Mouse (Mus musculus): ENCODE measurements around the gene Nfib. TPM values are rescaled to one million over a fixed set of nuclear protein-coding genes. Genes with fewer than 3 reads are reported as not detected.
A peak's percentile ranks its signal among the peaks of the same experiment; 100 is the strongest.

The Nfib gene
- polyA plus RNA-seq, 1 experiment from 2014 or later: 113 TPM

- H3K36me3 ChIP-seq: no peaks in the 10 kb centered on the region
- H3K9ac ChIP-seq: no peak overlapping the region
- no peaks in the 10 kb centered on the region for H3K9me3 ChIP-seq
- H3K4me2 ChIP-seq: no peak overlapping the region
- no peak overlapping the region for H3K4me3 ChIP-seq
- peak overlapping the region; percentile 50 for H3K27ac ChIP-seq
- 46% methylated on average over 4 of the region's 4 CpGs for WGBS
- H3K27me3 ChIP-seq: no peaks in the 10 kb centered on the region
- ATAC-seq (ENCODE audit: borderline replicate concordance, extremely low read depth, low FRiP score, low TSS enrichment): no peak
- peaks cover 61% of the 10 kb centered on the region for H3K4me1 ChIP-seq
These were observed 340.7 kb downstream of the Nfib start for GRCm38 (mm10) chr4:82364696-82365385.

DNA sequence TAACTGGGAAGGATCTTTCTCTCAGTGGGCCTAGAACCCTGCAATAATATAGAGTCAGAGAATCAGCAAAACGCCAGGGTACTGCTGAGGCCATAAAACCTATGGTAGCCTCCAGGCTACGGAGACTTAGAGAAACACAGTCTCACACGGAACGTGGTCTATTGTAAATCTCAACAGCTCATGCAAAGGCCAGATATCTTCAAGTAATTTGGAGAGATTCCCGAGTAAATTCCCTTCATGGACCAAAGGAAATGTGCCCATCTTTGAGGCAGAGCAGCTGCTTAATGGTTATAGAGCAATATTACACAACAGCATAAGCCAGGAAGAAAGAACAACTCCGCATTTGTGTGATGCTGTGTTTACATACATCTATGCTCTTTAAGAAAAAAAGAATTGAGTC lies 341.6 kb downstream of the Nfib start:
- no peaks in the 10 kb centered on the region for H3K27me3 ChIP-seq
- peaks cover 56% of the 10 kb centered on the region for H3K4me1 ChIP-seq
- H3K27ac ChIP-seq: peak overlapping the region; percentile 38
- H3K4me2 ChIP-seq: no peak overlapping the region
- no peak overlapping the region for H3K4me3 ChIP-seq
- peaks cover 2% of the 10 kb centered on the region for H3K36me3 ChIP-seq
- no peaks in the 10 kb centered on the region for H3K9me3 ChIP-seq
- H3K9ac ChIP-seq: no peak overlapping the region
- ATAC-seq (ENCODE audit: borderline replicate concordance, extremely low read depth, low FRiP score, low TSS enrichment): peak; percentile 54; the same call in 1 of the 2 replicates
- WGBS: 56% methylated on average over 6 of the region's 6 CpGs

GRCm38 (mm10) chr4:82362294-82362693 lies 343.3 kb downstream of the Nfib start:
- Histone ChIP-seq H3K27me3 (no peaks in the 10 kb centered on the region), H3K27ac (peak overlapping the region; percentile 7; the same call in 1 of the 2 replicates), H3K4me2 (no peak overlapping the region), H3K4me1 (peaks cover 55% of the 10 kb centered on the region), H3K9me3 (no peaks in the 10 kb centered on the region), H3K9ac (no peak overlapping the region), H3K36me3 (peaks cover 13% of the 10 kb centered on the region), H3K4me3 (no peak overlapping the region)
- WGBS: 44% methylated on average over 3 of the region's 3 CpGs
- no peak; the same call in 1 of the 2 replicates for ATAC-seq (ENCODE audit: borderline replicate concordance, extremely low read depth, low FRiP score, low TSS enrichment)

GRCm38 (mm10) chr4:82360081-82360511 lies 345.5 kb downstream of the Nfib start:
- Histone ChIP-seq H3K4me3 (no peak overlapping the region), H3K36me3 (peaks cover 13% of the 10 kb centered on the region), H3K9me3 (no peaks in the 10 kb centered on the region), H3K27me3 (no peaks in the 10 kb centered on the region), H3K27ac (peak overlapping the region; percentile 37), H3K4me1 (peaks cover 51% of the 10 kb centered on the region), H3K9ac (no peak overlapping the region), H3K4me2 (no peak overlapping the region)
- ATAC-seq (ENCODE audit: borderline replicate concordance, extremely low read depth, low FRiP score, low TSS enrichment): no peak
- WGBS: 55% methylated on average over 4 of the region's 4 CpGs

DNA sequence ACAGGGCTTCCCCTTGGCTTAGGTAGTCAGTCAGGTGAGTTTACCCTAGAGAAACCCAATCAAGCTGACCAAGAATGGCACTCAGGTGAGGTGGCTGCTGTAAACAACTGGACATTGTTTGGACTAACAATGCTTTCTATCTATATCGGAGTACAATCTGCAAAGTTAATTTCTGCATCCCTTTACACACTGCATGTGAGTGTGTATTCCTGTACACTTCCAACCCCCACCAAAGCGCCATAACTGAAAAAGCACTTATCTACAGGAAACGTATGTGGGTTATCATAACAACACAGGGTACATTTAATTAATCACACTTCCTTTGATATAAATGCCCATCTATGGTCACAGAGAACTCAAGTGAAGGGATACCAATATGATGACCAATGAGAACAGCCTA lies 346.4 kb downstream of the Nfib start:
- Histone ChIP-seq H3K9me3 (no peaks in the 10 kb centered on the region), H3K4me2 (no peak overlapping the region), H3K9ac (no peak overlapping the region), H3K4me3 (no peak overlapping the region), H3K27ac (peak overlapping the region; percentile 44), H3K36me3 (peaks cover 13% of the 10 kb centered on the region), H3K27me3 (no peaks in the 10 kb centered on the region), H3K4me1 (peaks cover 45% of the 10 kb centered on the region)
- ATAC-seq (ENCODE audit: borderline replicate concordance, extremely low read depth, low FRiP score, low TSS enrichment): peak; percentile 44; the same call in 1 of the 2 replicates
- 59% methylated on average over 3 of the region's 3 CpGs for WGBS

- no peak for ATAC-seq (ENCODE audit: borderline replicate concordance, extremely low read depth, low FRiP score, low TSS enrichment)
- peaks cover 15% of the 10 kb centered on the region for H3K4me1 ChIP-seq
- no peaks in the 10 kb centered on the region for H3K27me3 ChIP-seq
- peaks cover 41% of the 10 kb centered on the region for H3K36me3 ChIP-seq
- no peaks in the 10 kb centered on the region for H3K9me3 ChIP-seq
- no peak overlapping the region for H3K9ac ChIP-seq
- H3K27ac ChIP-seq: no peak overlapping the region
- WGBS: 97% methylated on average over 1 of the region's 1 CpGs
- H3K4me2 ChIP-seq: no peak overlapping the region
- no peak overlapping the region for H3K4me3 ChIP-seq
These were observed 356.5 kb downstream of the Nfib start for GRCm38 (mm10) chr4:82349006-82349405.

GRCm38 (mm10) chr4:82344787-82345186 lies 360.8 kb downstream of the Nfib start:
- H3K4me2 ChIP-seq: 0 out of 2 replicates have a peak overlapping the region, but pooled peaks have one; percentile 2
- WGBS: 11% methylated on average over 4 of the region's 4 CpGs
- H3K4me3 ChIP-seq: no peak overlapping the region

DNA sequence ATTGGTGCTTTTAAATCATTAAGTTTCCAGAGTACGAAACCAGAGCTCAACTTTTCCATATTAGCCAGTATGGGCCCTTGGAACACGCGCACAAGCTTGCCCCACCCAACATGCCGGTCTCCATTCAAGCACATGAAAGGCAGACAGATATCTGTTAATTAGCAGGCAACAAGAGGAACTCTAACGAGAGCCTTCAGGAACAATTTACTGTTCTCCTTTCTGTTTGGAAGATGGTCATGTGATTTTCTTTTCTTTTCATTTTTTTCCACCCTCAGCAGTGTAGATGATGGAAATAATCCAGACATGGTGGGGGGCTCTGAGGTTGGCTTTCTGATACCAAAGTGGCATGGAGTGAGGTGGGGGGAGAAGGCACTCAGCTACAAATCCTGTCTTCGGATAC lies 361.3 kb downstream of the Nfib start:
- Histone ChIP-seq H3K36me3 (peaks cover 24% of the 10 kb centered on the region), H3K4me2 (no peak overlapping the region), H3K4me1 (peaks cover 19% of the 10 kb centered on the region), H3K4me3 (no peak overlapping the region), H3K27ac (peak overlapping the region; percentile 53), H3K9ac (no peak overlapping the region), H3K9me3 (no peaks in the 10 kb centered on the region), H3K27me3 (no peaks in the 10 kb centered on the region)
- ATAC-seq (ENCODE audit: borderline replicate concordance, extremely low read depth, low FRiP score, low TSS enrichment): no peak
- 72% methylated on average over 6 of the region's 6 CpGs for WGBS

More at GRCm38 (mm10) chr4:82344787-82345186, 360.8 kb downstream of the Nfib start:
- ATAC-seq (ENCODE audit: borderline replicate concordance, extremely low read depth, low FRiP score, low TSS enrichment): peak; percentile 90
- Histone ChIP-seq H3K27me3 (no peaks in the 10 kb centered on the region), H3K9me3 (no peaks in the 10 kb centered on the region), H3K4me1 (peaks cover 19% of the 10 kb centered on the region), H3K36me3 (peaks cover 23% of the 10 kb centered on the region), H3K9ac (no peak overlapping the region), H3K27ac (peak overlapping the region; percentile 53)

DNA sequence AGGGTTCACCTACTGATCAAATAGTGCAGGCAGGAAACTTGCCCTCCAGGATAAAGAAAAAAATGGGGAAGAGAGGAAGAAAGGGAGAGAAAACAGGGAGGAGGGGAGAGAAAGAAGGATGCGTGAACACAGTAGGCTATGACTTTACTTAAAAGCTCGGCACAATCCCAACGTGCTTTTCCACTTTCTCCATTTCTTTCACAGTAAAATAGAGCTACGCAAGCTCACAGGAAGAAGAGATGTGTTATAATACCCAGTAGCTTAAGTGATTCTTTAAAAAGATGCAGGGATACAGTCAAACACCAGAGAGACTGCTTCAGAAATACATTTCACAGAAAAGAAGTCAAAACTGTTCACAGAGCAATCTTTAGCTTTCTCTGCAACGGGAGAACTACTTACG lies 366.6 kb downstream of the Nfib start:
- H3K9me3 ChIP-seq: no peaks in the 10 kb centered on the region
- H3K4me1 ChIP-seq: peaks cover 16% of the 10 kb centered on the region
- H3K4me3 ChIP-seq: no peak overlapping the region
- peaks cover 5% of the 10 kb centered on the region; the same call in 1 of the 2 replicates for H3K36me3 ChIP-seq
- no peak for ATAC-seq (ENCODE audit: borderline replicate concordance, extremely low read depth, low FRiP score, low TSS enrichment)
- H3K27me3 ChIP-seq: no peaks in the 10 kb centered on the region
- no peak overlapping the region for H3K9ac ChIP-seq
- WGBS: 76% methylated on average over 6 of the region's 6 CpGs
- no peak overlapping the region for H3K4me2 ChIP-seq
- H3K27ac ChIP-seq: peak overlapping the region; percentile 16; the same call in 1 of the 2 replicates

- H3K27ac ChIP-seq: peak overlapping the region; percentile 16; the same call in 1 of the 2 replicates
- H3K27me3 ChIP-seq: no peaks in the 10 kb centered on the region
- H3K36me3 ChIP-seq: peaks cover 5% of the 10 kb centered on the region; the same call in 1 of the 2 replicates
- H3K9ac ChIP-seq: no peak overlapping the region
- no peaks in the 10 kb centered on the region for H3K9me3 ChIP-seq
- 19% methylated on average over 3 of the region's 3 CpGs for WGBS
- peaks cover 15% of the 10 kb centered on the region for H3K4me1 ChIP-seq
- H3K4me2 ChIP-seq: no peak overlapping the region
- no peak for ATAC-seq (ENCODE audit: borderline replicate concordance, extremely low read depth, low FRiP score, low TSS enrichment)
- H3K4me3 ChIP-seq: no peak overlapping the region
These were observed 367.1 kb downstream of the Nfib start for GRCm38 (mm10) chr4:82338481-82338880.

- Histone ChIP-seq H3K27me3 (no peaks in the 10 kb centered on the region), H3K9me3 (no peaks in the 10 kb centered on the region), H3K4me3 (no peak overlapping the region), H3K36me3 (peaks cover 5% of the 10 kb centered on the region; the same call in 1 of the 2 replicates), H3K27ac (no peak overlapping the region), H3K4me2 (no peak overlapping the region), H3K9ac (no peak overlapping the region), H3K4me1 (peaks cover 23% of the 10 kb centered on the region)
- WGBS: 49% methylated on average over 11 of the region's 11 CpGs
- no peak for ATAC-seq (ENCODE audit: borderline replicate concordance, extremely low read depth, low FRiP score, low TSS enrichment)
These were observed 368.6 kb downstream of the Nfib start for GRCm38 (mm10) chr4:82336951-82337381.

GRCm38 (mm10) chr4:82335266-82335865 lies 370.2 kb downstream of the Nfib start:
- ATAC-seq (ENCODE audit: borderline replicate concordance, extremely low read depth, low FRiP score, low TSS enrichment): no peak
- no peak overlapping the region for H3K9ac ChIP-seq
- peaks cover 8% of the 10 kb centered on the region for H3K36me3 ChIP-seq
- no peak overlapping the region for H3K4me2 ChIP-seq
- no peak overlapping the region for H3K4me3 ChIP-seq
- no peak overlapping the region for H3K27ac ChIP-seq
- 86% methylated on average over 4 of the region's 4 CpGs for WGBS
- peaks cover 35% of the 10 kb centered on the region for H3K4me1 ChIP-seq
- no peaks in the 10 kb centered on the region for H3K9me3 ChIP-seq
- no peaks in the 10 kb centered on the region for H3K27me3 ChIP-seq

Measured in lung, embryonic 15.5 days (tissue).